Mouse (Mus musculus) liver, embryonic 12.5 days (tissue): ENCODE results near the gene Tal1. TPM values are rescaled to one million over a fixed set of nuclear protein-coding genes. Genes with fewer than 3 reads are reported as not detected.
A peak's percentile ranks its signal among the peaks of the same experiment; 100 is the strongest.

Experiments
- ATAC-seq: fragments of 200-750 bp; cut with Nextera tagmentation; 2 replicates; pipeline ENCODE4 v1.8.0; 2017; ENCODE audit warnings: moderate number of reproducible peaks, mild to moderate bottlenecking, moderate library complexity
- H3K27ac ChIP-seq: fragments of 300-500 bp; sonication (generic); 2 replicates; pipeline ENCODE4 v1.5.1; 2016; ENCODE audit warnings: mild to moderate bottlenecking
- H3K27me3 ChIP-seq: fragments of 300-500 bp; sonication (generic); replicated peaks from 2 replicates; pipeline ENCODE4 v1.6.1; 2016; ENCODE audit warnings: mild to moderate bottlenecking, moderate library complexity
- H3K36me3 ChIP-seq: fragments of 300-500 bp; sonication (generic); 2 replicates; pipeline ENCODE4 v1.6.1; 2016; ENCODE audit warnings: mild to moderate bottlenecking, moderate library complexity
- H3K4me1 ChIP-seq: fragments of 300-500 bp; sonication (generic); 2 replicates; pipeline ENCODE4 v1.6.1; 2016
- H3K4me2 ChIP-seq: fragments of 300-500 bp; sonication (generic); 2 replicates; pipeline ENCODE4 v1.6.1; 2016; ENCODE audit warnings: mild to moderate bottlenecking, moderate library complexity
- H3K4me3 ChIP-seq: fragments of 300-500 bp; sonication (generic); 2 replicates; pipeline ENCODE4 v1.5.1; 2016; ENCODE audit warnings: mild to moderate bottlenecking, moderate library complexity
- H3K9ac ChIP-seq: fragments of 300-500 bp; sonication (generic); 2 replicates; pipeline ENCODE4 v1.6.1; 2016; ENCODE audit warnings: mild to moderate bottlenecking, moderate library complexity
- H3K9me3 ChIP-seq: fragments of 300-500 bp; sonication (generic); replicated peaks from 2 replicates; pipeline ENCODE4 v1.6.1; 2016; ENCODE audit warnings: mild to moderate bottlenecking, moderate library complexity
- WGBS: fragments of 180-500 bp; shearing (Covaris S2); methylation state at CpG from one replicate; pipeline ENCODE4 v1.1.7; 2016; ENCODE audit not compliant: insufficient replicate concordance; 5-methylcytosine and 5-hydroxymethylcytosine counted together
- polyA plus RNA-seq: library from polyadenylated mRNA; unstranded; fragments of >200 nt; fragmentation: Nextera tagmentation; extraction: Ambion mirVana; gene quantifications from 2 replicates; pipeline ENCODE4 v1.2.1, GENCODE M21; 2016

Tal1 gene
- polyA plus RNA-seq, 1 experiment from 2014 or later, result 58.7 TPM

DNA sequence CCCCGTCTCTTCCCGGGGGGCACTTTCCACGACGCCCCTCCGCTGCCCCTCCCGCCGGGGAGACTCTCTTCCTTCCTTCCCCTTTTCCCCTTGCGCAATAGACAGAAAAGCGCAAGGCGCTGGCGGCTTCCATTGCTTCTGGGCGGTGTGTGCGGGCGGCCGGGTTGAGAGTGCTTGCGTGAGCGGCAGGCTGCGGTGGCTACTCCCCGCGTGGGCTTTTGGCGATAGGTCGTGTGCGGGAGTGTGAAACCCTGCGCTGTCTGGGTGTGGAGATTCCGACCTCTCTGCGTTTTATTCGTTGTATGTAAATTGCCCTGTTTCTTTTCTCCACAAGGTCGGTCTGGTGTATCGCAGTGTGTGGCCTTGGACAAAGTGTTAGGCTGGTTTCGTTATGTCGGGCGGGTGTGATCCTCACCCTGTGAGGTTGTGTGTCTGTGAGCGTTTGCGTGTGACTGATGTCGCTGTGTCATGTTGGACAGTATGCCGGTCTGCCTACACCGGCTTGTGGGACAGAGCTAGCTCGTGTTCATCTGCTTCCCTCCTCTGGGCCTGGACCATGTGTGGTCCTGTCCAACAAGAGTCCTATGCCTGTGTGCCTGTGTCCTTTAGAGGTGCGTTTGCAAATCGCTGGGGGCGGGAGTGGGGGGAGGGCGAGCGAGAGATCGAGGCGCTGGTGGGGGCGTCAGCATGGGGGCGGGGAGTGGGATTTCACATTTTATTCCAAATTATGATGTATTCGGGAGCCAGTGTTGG is 871 bp downstream of the Tal1 start:
- peaks cover 16% of the 10 kb centered on the region for H3K36me3 ChIP-seq
- peaks cover 29% of the 10 kb centered on the region for H3K27me3 ChIP-seq
- peak overlapping the region; percentile 100 for H3K4me2 ChIP-seq
- H3K9me3 ChIP-seq, result no peaks in the 10 kb centered on the region
- H3K9ac ChIP-seq, result peak overlapping the region; percentile 98
- H3K27ac ChIP-seq, result peak overlapping the region; percentile 98
- peak overlapping the region; percentile 88 for H3K4me3 ChIP-seq
- under 1% methylated on average over 47 of the region's 48 CpGs for WGBS
- peaks cover 48% of the 10 kb centered on the region for H3K4me1 ChIP-seq
- peak; percentile 52 for ATAC-seq

- H3K4me3 ChIP-seq, result peak overlapping the region; percentile 88
- peak overlapping the region; percentile 98 for H3K27ac ChIP-seq
- H3K4me2 ChIP-seq, result peak overlapping the region; percentile 100
- under 1% methylated on average over 33 of the region's 33 CpGs for WGBS
- peaks cover 29% of the 10 kb centered on the region for H3K27me3 ChIP-seq
- ATAC-seq, result peak; percentile 9; the same call in 1 of the 2 replicates
- H3K36me3 ChIP-seq, result peaks cover 20% of the 10 kb centered on the region
- peak overlapping the region; percentile 98 for H3K9ac ChIP-seq
- no peaks in the 10 kb centered on the region for H3K9me3 ChIP-seq
- H3K4me1 ChIP-seq, result peaks cover 45% of the 10 kb centered on the region
Measured at GRCm38 (mm10) chr4:115057674-115058316, 1.6 kb downstream of the Tal1 start.

DNA sequence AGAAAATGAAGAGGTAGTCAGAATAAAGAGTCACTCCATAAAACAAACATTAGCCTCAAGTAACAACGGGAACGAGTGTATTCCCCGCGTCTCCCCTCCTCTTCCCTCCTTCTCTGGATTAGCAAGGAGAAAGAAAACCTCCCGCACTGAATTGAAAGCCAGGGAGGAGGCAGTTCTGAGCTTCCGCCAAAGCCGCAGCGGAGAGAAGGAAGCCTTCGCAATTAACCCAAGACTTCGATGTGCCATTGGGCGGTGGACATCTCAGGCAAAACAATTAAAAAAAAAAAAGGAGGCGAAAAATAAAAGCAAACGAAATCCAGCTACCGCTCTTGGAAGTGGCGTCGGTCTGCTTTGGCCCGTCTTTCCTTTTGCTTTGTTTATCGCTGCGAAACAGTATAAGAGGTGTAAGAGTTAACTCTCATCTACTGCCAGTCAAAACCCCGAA is 2.1 kb downstream of the Tal1 start:
- peaks cover 34% of the 10 kb centered on the region for H3K27me3 ChIP-seq
- under 1% methylated on average over 20 of the region's 20 CpGs for WGBS
- peaks cover 26% of the 10 kb centered on the region for H3K36me3 ChIP-seq

DNA sequence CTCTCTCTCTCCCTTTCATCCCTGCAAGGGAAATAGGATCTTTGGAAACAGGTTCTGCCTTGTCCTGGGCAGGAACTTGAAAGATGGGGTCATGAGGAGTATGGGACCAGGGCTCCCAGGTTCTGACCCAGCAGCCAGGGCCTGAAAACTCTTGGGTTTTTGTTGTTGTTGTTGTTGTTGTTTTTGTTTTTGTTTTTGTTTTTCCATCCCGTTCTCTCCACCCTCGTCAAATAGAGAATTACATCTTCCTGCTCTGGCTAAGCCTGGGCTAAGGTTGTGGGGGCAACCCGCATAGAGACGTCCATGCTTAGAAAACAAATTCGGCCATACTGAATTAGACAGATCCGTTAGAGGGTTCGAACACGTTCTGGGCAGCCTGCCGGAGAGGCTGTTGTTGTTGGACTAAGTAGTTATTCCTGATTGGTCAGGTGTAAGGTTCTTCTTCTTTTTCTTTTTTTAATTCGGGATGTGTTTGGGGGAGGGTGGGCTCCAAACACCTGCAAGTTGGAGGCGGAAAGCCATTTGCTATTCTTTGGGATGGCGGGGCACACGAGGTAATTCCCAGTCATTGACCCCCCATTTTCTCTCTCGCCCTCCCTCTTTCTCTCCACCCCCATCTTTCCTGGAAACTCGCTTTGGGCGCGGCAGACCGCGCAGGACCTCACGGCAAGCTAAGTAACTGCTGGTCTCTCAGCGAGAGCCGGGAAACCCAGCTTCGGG is 2.8 kb downstream of the Tal1 start:
- Histone ChIP-seq H3K27me3 (peaks cover 36% of the 10 kb centered on the region), H3K9me3 (no peaks in the 10 kb centered on the region), H3K27ac (peak overlapping the region; percentile 98), H3K4me1 (peaks cover 45% of the 10 kb centered on the region), H3K4me3 (peak overlapping the region; percentile 88), H3K4me2 (peak overlapping the region; percentile 100), H3K9ac (peak overlapping the region; percentile 98), H3K36me3 (peaks cover 33% of the 10 kb centered on the region)
- ATAC-seq, result peak; percentile 28
- WGBS, result under 1% methylated on average over 23 of the region's 23 CpGs

More for the DNA sequence above, 2.1 kb downstream of the Tal1 start:
- ATAC-seq, result no peak
- peaks cover 45% of the 10 kb centered on the region for H3K4me1 ChIP-seq
- peak overlapping the region; percentile 88 for H3K4me3 ChIP-seq
- H3K27ac ChIP-seq, result peak overlapping the region; percentile 98
- peak overlapping the region; percentile 98 for H3K9ac ChIP-seq
- H3K9me3 ChIP-seq, result no peaks in the 10 kb centered on the region
- H3K4me2 ChIP-seq, result peak overlapping the region; percentile 100

DNA sequence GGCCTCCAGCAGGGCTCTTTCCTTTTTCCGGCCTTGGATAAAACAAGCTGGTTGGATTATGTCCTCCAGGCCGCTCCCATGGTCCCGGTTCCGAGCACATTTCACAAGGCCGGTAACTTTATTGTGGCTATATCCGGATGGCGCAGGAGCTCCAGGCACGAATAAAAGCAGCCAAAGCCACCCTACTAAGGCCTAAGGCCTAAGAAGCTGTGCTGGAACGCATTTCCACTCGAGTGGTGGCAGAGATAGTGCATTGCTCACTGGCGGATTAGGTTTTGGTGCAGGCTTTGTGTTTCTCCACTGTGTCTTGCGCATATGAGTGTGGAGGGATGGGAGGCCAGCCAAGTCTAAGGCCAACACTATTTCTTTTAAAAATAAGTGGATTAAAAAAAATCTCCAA is 3.6 kb downstream of the Tal1 start:
- Histone ChIP-seq H3K27me3 (peaks cover 41% of the 10 kb centered on the region), H3K9ac (peak overlapping the region; percentile 98), H3K36me3 (peaks cover 41% of the 10 kb centered on the region), H3K4me2 (peak overlapping the region; percentile 100), H3K4me3 (peak overlapping the region; percentile 88), H3K9me3 (no peaks in the 10 kb centered on the region), H3K4me1 (peaks cover 45% of the 10 kb centered on the region), H3K27ac (peak overlapping the region; percentile 98)
- ATAC-seq, result no peak
- 4% methylated on average over 12 of the region's 12 CpGs for WGBS

DNA sequence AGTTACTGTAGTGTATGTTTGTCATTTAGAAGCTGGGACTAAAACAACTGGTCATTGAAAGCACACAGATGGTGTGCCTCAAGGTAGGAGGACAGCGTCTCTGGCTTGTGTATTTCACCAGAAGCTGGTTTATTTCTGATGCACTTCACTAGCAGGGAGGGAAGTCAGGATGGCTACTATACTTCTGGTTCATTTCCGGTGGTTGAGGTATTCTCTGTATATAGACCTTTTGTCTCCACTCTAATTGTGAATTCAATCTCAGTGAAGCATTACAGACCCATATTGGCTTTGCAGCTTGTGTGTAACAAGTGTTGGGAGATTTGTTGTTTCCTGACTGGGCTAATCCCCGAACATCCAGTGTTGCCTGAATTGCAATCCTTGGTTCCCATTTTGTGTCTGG is 4.5 kb downstream of the Tal1 start:
- WGBS, result 17% methylated on average over 3 of the region's 3 CpGs
- no peaks in the 10 kb centered on the region for H3K9me3 ChIP-seq
- H3K4me3 ChIP-seq, result peak overlapping the region; percentile 88
- ATAC-seq, result no peak
- H3K36me3 ChIP-seq, result peaks cover 50% of the 10 kb centered on the region
- H3K9ac ChIP-seq, result peak overlapping the region; percentile 98
- H3K4me1 ChIP-seq, result peaks cover 45% of the 10 kb centered on the region
- peak overlapping the region; percentile 100 for H3K4me2 ChIP-seq
- H3K27me3 ChIP-seq, result peaks cover 41% of the 10 kb centered on the region
- peak overlapping the region; percentile 98 for H3K27ac ChIP-seq

GRCm38 (mm10) chr4:115062540-115062874 is 6.3 kb downstream of the Tal1 start:
- Histone ChIP-seq H3K9ac (peak overlapping the region; percentile 98), H3K36me3 (peaks cover 67% of the 10 kb centered on the region), H3K4me3 (peak overlapping the region; percentile 88), H3K9me3 (no peaks in the 10 kb centered on the region), H3K27ac (peak overlapping the region; percentile 98), H3K4me2 (peak overlapping the region; percentile 100), H3K4me1 (peaks cover 54% of the 10 kb centered on the region), H3K27me3 (peaks cover 41% of the 10 kb centered on the region)
- ATAC-seq, result peak; percentile 39
- WGBS, result 0% methylated on average over 9 of the region's 9 CpGs

DNA sequence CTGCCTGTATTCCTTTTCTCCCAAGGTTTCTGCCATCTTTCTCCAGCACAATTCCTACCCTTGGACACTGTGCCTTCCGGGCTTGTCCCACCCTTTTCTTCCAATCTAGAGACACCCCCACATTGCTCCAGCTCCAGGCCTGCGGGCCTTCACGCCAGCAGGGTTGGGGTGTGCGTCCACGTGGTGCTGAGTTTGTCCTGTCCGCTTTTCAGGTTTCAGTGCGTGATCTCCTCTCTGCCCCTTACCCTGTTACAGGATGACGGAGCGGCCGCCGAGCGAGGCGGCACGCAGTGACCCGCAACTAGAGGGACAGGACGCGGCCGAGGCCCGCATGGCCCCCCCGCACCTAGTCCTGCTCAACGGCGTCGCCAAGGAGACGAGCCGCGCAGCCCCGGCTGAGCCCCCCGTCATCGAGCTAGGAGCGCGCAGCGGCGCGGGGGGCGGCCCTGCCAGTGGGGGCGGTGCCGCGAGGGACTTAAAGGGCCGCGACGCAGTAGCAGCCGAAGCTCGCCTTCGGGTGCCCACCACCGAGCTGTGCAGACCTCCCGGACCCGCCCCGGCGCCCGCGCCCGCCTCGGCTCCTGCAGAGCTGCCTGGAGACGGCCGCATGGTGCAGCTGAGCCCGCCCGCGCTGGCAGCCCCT is 6.8 kb downstream of the Tal1 start:
- Histone ChIP-seq H3K9ac (peak overlapping the region; percentile 98), H3K4me1 (peaks cover 58% of the 10 kb centered on the region), H3K27me3 (peaks cover 41% of the 10 kb centered on the region), H3K36me3 (peaks cover 72% of the 10 kb centered on the region), H3K4me3 (peak overlapping the region; percentile 88), H3K27ac (peak overlapping the region; percentile 98), H3K4me2 (peak overlapping the region; percentile 100), H3K9me3 (no peaks in the 10 kb centered on the region)
- peak; percentile 57 for ATAC-seq
- WGBS, result under 1% methylated on average over 58 of the region's 58 CpGs

GRCm38 (mm10) chr4:115063518-115064239 is 7.5 kb downstream of the Tal1 start:
- H3K4me1 ChIP-seq, result peaks cover 65% of the 10 kb centered on the region

DNA sequence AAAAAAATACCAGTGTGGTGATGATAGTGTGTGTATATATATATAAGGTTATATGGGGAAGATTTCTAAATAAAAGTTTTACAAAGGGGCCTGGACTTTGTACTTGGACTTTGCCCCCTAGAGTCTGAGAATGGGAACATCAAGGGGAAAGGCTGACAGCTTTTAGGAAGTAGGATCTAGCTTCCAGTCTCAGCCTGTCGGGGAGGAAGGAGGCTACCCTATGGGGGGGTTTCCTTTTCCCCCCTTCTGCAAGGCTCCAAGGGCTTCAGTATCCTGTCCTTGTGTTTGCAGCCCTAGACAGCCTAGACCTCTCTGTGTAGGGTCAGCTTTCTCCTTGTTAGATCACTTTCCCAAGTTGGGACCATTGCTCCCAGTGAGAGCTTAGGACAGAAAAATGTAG is 15.4 kb downstream of the Tal1 start:
- Histone ChIP-seq H3K9me3 (no peaks in the 10 kb centered on the region), H3K27me3 (no peaks in the 10 kb centered on the region), H3K4me3 (no peak overlapping the region), H3K27ac (peak overlapping the region; percentile 59), H3K9ac (no peak overlapping the region), H3K4me1 (peaks cover 87% of the 10 kb centered on the region), H3K4me2 (no peak overlapping the region), H3K36me3 (peaks cover 47% of the 10 kb centered on the region)
- peak; percentile 19; the same call in 1 of the 2 replicates for ATAC-seq
- WGBS, result 19% methylated on average over 1 of the region's 1 CpGs

More at GRCm38 (mm10) chr4:115063518-115064239, 7.5 kb downstream of the Tal1 start:
- Histone ChIP-seq H3K4me2 (peak overlapping the region; percentile 100), H3K27ac (peak overlapping the region; percentile 98), H3K9me3 (no peaks in the 10 kb centered on the region), H3K36me3 (peaks cover 79% of the 10 kb centered on the region), H3K27me3 (peaks cover 40% of the 10 kb centered on the region), H3K9ac (peak overlapping the region; percentile 98), H3K4me3 (peak overlapping the region; percentile 88)
- ATAC-seq, result no peak
- WGBS, result 5% methylated on average over 31 of the region's 31 CpGs

GRCm38 (mm10) chr4:115074789-115075188 is 18.6 kb downstream of the Tal1 start:
- H3K27ac ChIP-seq, result peak overlapping the region; percentile 66
- 74% methylated on average over 1 of the region's 1 CpGs for WGBS
- peaks cover 73% of the 10 kb centered on the region for H3K4me1 ChIP-seq

More at GRCm38 (mm10) chr4:115074789-115075188, 18.6 kb downstream of the Tal1 start:
- Histone ChIP-seq H3K9me3 (no peaks in the 10 kb centered on the region), H3K36me3 (peaks cover 16% of the 10 kb centered on the region), H3K4me3 (no peak overlapping the region), H3K27me3 (no peaks in the 10 kb centered on the region), H3K4me2 (no peak overlapping the region), H3K9ac (no peak overlapping the region)
- no peak for ATAC-seq
